Mouse (Mus musculus) CH12.LX (cell line): Measurements from ENCODE around the gene Sema7a.

Source experiments
- CHD2 ChIP-seq: IDR thresholded peaks from 2 replicates; pipeline ENCODE4 v1.6.1; 2011; ENCODE audit warnings: low read length, improper control_type of control experiment
- CTCF ChIP-seq, 2 experiments: IDR thresholded peaks in 1 of 2; conservative IDR thresholded peaks in 1 of 2; 2 replicates each; pipeline ENCODE4 v1.5.1; 2011 to 2012; ENCODE audit warnings: low read depth in 2 of 2, low read length in 2 of 2, improper control_type of control experiment in 1 of 2, inconsistent platforms in 1 of 2, mild to moderate bottlenecking in 1 of 2, moderate library complexity in 1 of 2
- ELF1 ChIP-seq: IDR thresholded peaks from 2 replicates; pipeline ENCODE4 v1.6.1; 2014; ENCODE audit warnings: low read depth, mild to moderate bottlenecking, inconsistent platforms, low read length, improper control_type of control experiment
- EP300 ChIP-seq: IDR thresholded peaks from 2 replicates; pipeline ENCODE4 v1.6.1; 2011; ENCODE audit warnings: low read length, improper control_type of control experiment
- MAFK ChIP-seq: IDR thresholded peaks from 2 replicates; pipeline ENCODE4 v1.6.1; 2011; ENCODE audit warnings: low read length, improper control_type of control experiment; ENCODE audit not compliant: insufficient replicate concordance
- MEF2A ChIP-seq: IDR thresholded peaks from 2 replicates; pipeline ENCODE4 v1.6.1; 2014; ENCODE audit warnings: low read depth, mild to moderate bottlenecking, inconsistent platforms, low read length, improper control_type of control experiment, borderline replicate concordance
- MXI1 ChIP-seq: IDR thresholded peaks from 2 replicates; pipeline ENCODE4 v1.6.1; 2011; ENCODE audit warnings: mild to moderate bottlenecking, low read depth, low read length, improper control_type of control experiment
- NELFE ChIP-seq: IDR thresholded peaks from 2 replicates; pipeline ENCODE4 v1.6.1; 2011; ENCODE audit warnings: low read depth, low read length, improper control_type of control experiment
- NRF1 ChIP-seq: IDR thresholded peaks from 2 replicates; pipeline ENCODE4 v1.6.1; 2014; ENCODE audit warnings: low read depth, mild to moderate bottlenecking, inconsistent platforms, low read length, improper control_type of control experiment, moderate library complexity
- POLR2A ChIP-seq: IDR thresholded peaks from 2 replicates; pipeline ENCODE4 v1.6.1; 2011; ENCODE audit warnings: low read depth, mild to moderate bottlenecking, improper control_type of control experiment, low read length
- ZC3H11A ChIP-seq: IDR thresholded peaks from 2 replicates; pipeline ENCODE4 v1.6.1; 2012; ENCODE audit warnings: low read depth, mild to moderate bottlenecking, inconsistent platforms, low read length, improper control_type of control experiment
- ZKSCAN1 ChIP-seq: IDR thresholded peaks from 2 replicates; pipeline ENCODE4 v1.6.1; 2012; ENCODE audit warnings: low read depth, inconsistent platforms, low read length, improper control_type of control experiment, borderline replicate concordance
- ZNF384 ChIP-seq: IDR thresholded peaks from 2 replicates; pipeline ENCODE4 v1.6.1; 2012; ENCODE audit warnings: low read depth, low read length, improper control_type of control experiment, inconsistent platforms

DNA sequence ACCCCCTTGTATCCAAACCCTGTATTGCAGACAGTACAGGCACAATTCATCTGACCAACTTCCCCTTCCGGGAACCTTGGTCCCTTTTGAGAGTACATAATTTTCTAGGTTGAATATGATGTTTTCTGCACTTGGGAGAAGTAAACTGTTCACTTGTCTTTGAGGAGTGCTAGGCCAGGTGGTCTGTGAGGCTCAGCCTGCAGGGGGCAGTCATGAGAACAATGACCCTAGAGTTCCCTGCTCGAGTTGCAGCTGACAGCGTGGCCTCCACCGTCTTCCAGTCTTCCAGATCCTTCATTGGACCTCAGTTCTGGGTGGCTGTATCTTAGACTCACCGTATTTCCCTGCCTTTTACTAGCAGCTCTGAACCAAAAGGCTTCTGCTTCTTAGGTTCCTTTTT is 4.7 kb downstream of the Sema7a start:
- no peak for TF ChIP-seq EP300
- TF ChIP-seq POLR2A, result no peak
- no peak; the same call in 1 of the 2 replicates for TF ChIP-seq MXI1
- TF ChIP-seq CTCF (conservative IDR thresholded peaks at IDR 0.05 in 1 of 2, IDR thresholded peaks at IDR 0.05 in 1 of 2; ENCODE audit: low read depth in 2 of 2, low read length in 2 of 2), result peak; percentile 71 to 78
- TF ChIP-seq ZNF384, result no peak
- no peak for TF ChIP-seq NELFE
- 0 out of 2 replicates have a peak, but pooled peaks have one; percentile 10 for TF ChIP-seq MEF2A
- no peak for TF ChIP-seq ZC3H11A
- TF ChIP-seq MAFK, result no peak
- TF ChIP-seq ZKSCAN1, result no peak
- no peak for TF ChIP-seq NRF1
- peak; percentile 8; the same call in 1 of the 2 replicates for TF ChIP-seq ELF1
- TF ChIP-seq CHD2, result no peak
